Mouse (Mus musculus): Measurements from ENCODE around the gene Gm8773.

The Gm8773 gene

GRCm38 (mm10) chr5:5573749-5574317, at the start of gene Gm8773:
Gm8773 (plus strand) TSS chr5:5573799.
- no peak for DNase-seq (ENCODE audit: low read depth in 1 of 2, low spot score in 2 of 2)

GRCm38 (mm10) chr5:5533656-5534420, 39.8 kb upstream of the Gm8773 start:
- no peak for DNase-seq (ENCODE audit: low read depth in 1 of 2, low spot score in 2 of 2)

GRCm38 (mm10) chr5:5536131-5536530, 37.5 kb upstream of the Gm8773 start:
- DNase-seq (ENCODE audit: low read depth in 1 of 2, low spot score in 2 of 2): no peak

- no peak for DNase-seq (ENCODE audit: low read depth in 1 of 2, low spot score in 2 of 2)
Observed at GRCm38 (mm10) chr5:5539771-5540170, 33.8 kb upstream of the Gm8773 start.

DNA sequence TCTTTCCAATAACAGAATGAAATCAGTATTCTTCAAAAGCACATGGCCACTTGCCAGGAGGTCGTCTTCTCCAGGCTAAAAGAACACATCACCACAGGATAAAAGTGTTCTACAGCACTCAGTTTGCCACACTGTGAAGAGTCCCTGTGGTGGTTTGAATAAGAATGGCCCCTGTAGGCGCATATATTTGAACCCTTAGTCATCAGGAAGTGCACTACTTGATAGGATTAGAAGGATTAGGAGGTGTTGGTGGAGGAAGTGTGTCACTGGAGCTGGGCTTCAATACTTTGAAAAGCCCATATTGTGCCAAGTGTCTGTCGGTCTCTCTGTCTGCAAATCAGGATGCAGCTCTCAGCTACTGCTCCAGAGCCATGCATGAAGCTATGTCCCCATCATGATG, 33.2 kb upstream of the Gm8773 start:
- DNase-seq (ENCODE audit: low read depth in 1 of 2, low spot score in 2 of 2): no peak

DNA sequence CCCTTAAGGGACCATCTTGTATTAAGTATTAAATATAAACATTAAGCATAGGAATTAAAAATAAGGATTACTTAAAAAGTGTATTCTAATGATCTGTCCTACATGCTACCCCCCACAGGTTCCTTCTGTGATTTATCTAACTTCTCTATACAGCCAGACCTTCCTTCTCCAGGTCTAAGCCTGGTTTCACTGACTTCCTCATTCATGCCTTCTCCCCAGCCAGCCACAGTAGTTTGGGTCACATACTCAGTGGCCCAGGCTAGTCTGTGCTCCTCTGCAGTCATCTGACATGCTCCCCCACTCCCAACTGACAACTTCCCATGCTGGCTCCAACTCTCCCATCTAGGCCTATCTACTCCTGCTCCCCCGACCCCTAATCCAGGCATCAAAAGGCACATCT, 22.5 kb upstream of the Gm8773 start:
- DNase-seq (ENCODE audit: low read depth in 1 of 2, low spot score in 2 of 2): no peak

DNA sequence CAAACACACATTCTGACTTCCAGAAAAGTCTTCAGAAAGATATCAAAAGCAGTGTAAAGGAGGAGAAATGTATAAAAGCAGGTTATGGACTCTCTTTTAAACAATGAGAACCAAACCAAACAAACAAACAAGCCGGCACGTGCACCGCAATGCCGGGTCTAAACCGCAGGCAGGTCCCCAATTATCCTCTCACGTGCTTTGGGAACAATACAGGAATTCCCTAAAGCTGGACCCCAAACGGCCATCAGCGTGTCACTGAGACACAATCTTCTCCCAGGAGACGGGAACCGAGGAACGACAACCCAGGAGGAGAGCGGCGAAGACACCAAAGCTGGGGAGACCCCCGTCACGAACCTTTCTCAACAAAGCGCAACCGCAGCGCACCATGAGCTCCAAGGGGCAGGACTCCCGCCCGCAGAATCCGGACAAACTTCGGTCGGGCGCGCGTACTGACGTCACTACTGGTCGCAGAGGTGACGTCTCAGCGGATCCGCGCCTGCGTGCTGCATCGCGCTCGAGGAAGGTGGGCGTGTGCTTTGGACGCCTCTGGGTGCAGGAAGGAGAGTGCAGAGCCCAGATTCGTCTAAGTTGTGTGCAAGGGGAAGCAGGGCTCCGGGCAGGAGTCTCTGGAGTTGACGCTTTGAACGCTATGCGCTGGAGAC, 14.4 kb upstream of the Gm8773 start, which contains the start of gene Gtpbp10:
Gene Gtpbp10 (minus strand): TSS at position 460 of the 662 bp plus-strand sequence.
- DNase-seq (ENCODE audit: low read depth in 1 of 2, low spot score in 2 of 2): peak; percentile 81 to 93

DNA sequence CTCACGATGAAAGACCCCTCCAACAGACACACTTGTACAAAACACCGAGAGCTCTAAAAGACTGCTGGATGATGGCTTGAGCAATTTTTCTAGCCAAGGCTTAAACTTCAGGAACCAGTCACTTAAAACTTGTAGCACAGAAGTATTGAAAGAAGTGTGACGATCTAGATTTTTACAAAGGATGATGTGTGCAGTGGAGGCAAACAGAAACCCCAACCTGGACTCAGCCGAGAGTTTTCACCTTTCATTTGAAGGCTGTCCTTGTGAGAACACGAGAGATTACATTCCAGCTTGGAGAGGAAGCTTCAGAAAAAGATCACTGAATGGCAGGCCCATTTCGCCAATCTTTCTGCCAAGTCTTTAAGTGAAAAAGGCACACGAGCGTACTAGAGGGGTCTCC, 13.8 kb upstream of the Gm8773 start:
- no peak for DNase-seq (ENCODE audit: low read depth in 1 of 2, low spot score in 2 of 2)

DNA sequence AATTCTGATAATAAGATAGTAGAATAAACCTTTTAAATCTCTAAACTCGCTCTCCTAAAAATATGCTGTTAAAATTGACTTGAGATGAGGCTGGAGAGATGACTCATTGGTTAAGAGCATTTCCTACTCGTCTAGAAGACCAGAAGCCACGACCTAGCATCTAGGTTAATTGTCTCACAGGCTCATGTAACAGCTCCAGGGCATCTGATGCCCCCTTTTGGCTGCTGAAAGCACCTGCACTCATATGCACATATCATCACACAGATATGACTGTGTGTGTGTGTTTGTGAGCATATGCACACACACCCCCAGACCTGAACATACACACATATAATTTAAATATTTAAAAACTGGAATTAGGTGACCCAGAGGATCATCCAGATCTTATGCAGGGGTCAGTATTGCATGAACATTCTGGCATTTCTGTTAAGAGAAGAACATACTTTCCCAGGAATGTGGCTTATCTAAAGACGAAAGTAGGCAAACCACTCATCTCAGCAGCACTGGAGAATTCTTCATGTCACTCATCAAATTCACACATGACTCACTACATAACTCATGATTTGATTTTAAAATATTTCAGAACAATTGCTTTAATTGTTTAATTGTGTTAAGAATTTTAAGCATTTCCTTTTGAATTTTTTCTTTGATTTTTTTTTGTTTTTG, 12.4 kb upstream of the Gm8773 start:
- no peak for DNase-seq (ENCODE audit: low read depth in 1 of 2, low spot score in 2 of 2)

- no peak for DNase-seq (ENCODE audit: low read depth in 1 of 2, low spot score in 2 of 2)
Observed at GRCm38 (mm10) chr5:5562435-5562834, 11.2 kb upstream of the Gm8773 start.

DNA sequence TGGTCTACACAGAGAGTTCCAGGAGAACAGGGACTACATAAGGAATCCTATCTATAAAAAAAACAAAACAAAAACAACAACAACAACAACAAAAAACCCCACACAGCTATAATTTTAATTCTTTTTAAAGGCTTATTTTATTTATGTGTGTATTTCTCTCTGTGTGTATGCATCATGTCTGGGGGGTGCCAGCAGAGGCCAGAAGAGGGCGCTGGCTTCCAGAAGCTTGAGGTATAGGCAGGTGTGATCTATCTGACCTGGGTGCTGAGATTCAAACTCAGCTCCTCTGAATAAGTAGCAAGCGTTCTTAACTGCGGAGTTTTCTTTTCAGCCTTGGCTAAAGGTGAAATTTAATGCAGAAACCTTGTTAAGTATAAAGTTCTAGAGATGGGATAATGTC, 14.1 kb downstream of the Gm8773 start:
- DNase-seq (ENCODE audit: low read depth in 1 of 2, low spot score in 2 of 2): no peak

GRCm38 (mm10) chr5:5610540-5610939, 36.9 kb downstream of the Gm8773 start:
- DNase-seq (ENCODE audit: low read depth in 1 of 2, low spot score in 2 of 2): no peak

GRCm38 (mm10) chr5:5618329-5618728, 44.7 kb downstream of the Gm8773 start:
- DNase-seq (ENCODE audit: low read depth in 1 of 2, low spot score in 2 of 2): no peak

GRCm38 (mm10) chr5:5625491-5625890, 51.9 kb downstream of the Gm8773 start:
- no peak for DNase-seq (ENCODE audit: low read depth in 1 of 2, low spot score in 2 of 2)
